ENCODE assay signal across 8 mouse cellular contexts in genomic region chr4:155694482-155695401, GRCm38 (mm10). TPM values are rescaled to one million over a fixed set of nuclear protein-coding genes. Genes with fewer than 3 reads are reported as not detected.
DNase-seq lines count a peak whose midpoint lies in the region; ATAC-seq lines count a peak whose summit lies in the region.

No protein-coding gene starts in this region.

- H3K27me3 ChIP-seq in hindbrain, embryonic 13.5 days: peaks cover 23% of the 10 kb centered on the region

- H3K4me2 ChIP-seq in hindbrain, embryonic 13.5 days: peak overlapping the region; percentile 90

- peak; percentile 82 for DNase-seq in MN1 (ENCODE audit: low spot score)
- peak; percentile 80 for DNase-seq in cerebellum, adult 9-10 months
- DNase-seq in frontal cortex, postnatal 10 days (ENCODE audit: low spot score in 2 of 2): peak; percentile 64 to 76
- DNase-seq in left cerebral cortex, adult 11 months (ENCODE audit: low spot score): peak; percentile 75
- peak; percentile 36 for DNase-seq in lung, postnatal 14 days
- peak; percentile 61 for DNase-seq in ovary, postnatal 36 days (ENCODE audit: low spot score)
- DNase-seq in thymus, postnatal 10 days (ENCODE audit: low spot score in 2 of 2): peak; percentile 69 to 70

- peaks cover 28% of the 10 kb centered on the region for H3K4me1 ChIP-seq in hindbrain, embryonic 13.5 days (replicated peaks)

- peak overlapping the region; percentile 96 for H3K27ac ChIP-seq in hindbrain, embryonic 13.5 days

- no peaks in the 10 kb centered on the region for H3K9me3 ChIP-seq in hindbrain, embryonic 13.5 days

- peak overlapping the region; percentile 65 for H3K4me3 ChIP-seq in hindbrain, embryonic 13.5 days

- no peaks in the 10 kb centered on the region for H3K36me3 ChIP-seq in hindbrain, embryonic 13.5 days

- ATAC-seq in hindbrain, embryonic 13.5 days (ENCODE audit: low FRiP score): peak; percentile 87

- WGBS in hindbrain, embryonic 13.5 days: under 1% methylated on average over 88 of the region's 92 CpGs

- peak overlapping the region; percentile 86 for H3K9ac ChIP-seq in hindbrain, embryonic 13.5 days

RNA-seq across cellular contexts. Expression of gene Fndc10, which starts 0.6 kb away (rescaled TPM):
- polyA plus RNA-seq in hindbrain, embryonic 13.5 days (2015; fragmentation: Nextera tagmentation; extraction: Ambion mirVana): 7.5 and 7.9 TPM in 2 replicates

RNA-seq across cellular contexts. Expression of gene Ssu72, which starts 9.9 kb away (rescaled TPM):
- polyA plus RNA-seq in hindbrain, embryonic 13.5 days (2015; fragmentation: Nextera tagmentation; extraction: Ambion mirVana): 171 and 177 TPM in 2 replicates

RNA-seq across cellular contexts. Expression of gene Mib2, which starts 25.7 kb away (rescaled TPM):
- polyA plus RNA-seq in hindbrain, embryonic 13.5 days (2015; fragmentation: Nextera tagmentation; extraction: Ambion mirVana): 39.4 and 40.3 TPM in 2 replicates

RNA-seq across cellular contexts. Expression of gene Tmem240, which starts 39.9 kb away (rescaled TPM):
- 11.6 and 12.0 TPM in 2 replicates for polyA plus RNA-seq in hindbrain, embryonic 13.5 days (2015; fragmentation: Nextera tagmentation; extraction: Ambion mirVana)

RNA-seq across cellular contexts. Expression of gene Mmp23, which starts 41.6 kb away (rescaled TPM):
- polyA plus RNA-seq in hindbrain, embryonic 13.5 days (2015; fragmentation: Nextera tagmentation; extraction: Ambion mirVana): 3.9 and 4.5 TPM in 2 replicates

Comparison
In these comparisons a context has a peak if more than half of its experiments do, and no peak if none do; other contexts are left out.
1. Peak in every context shown above with its lines: DNase-seq, ATAC-seq, H3K4me3 ChIP-seq and H3K27ac ChIP-seq.